Mouse (Mus musculus) left cerebral cortex, adult 2 months (tissue): ENCODE measurements around the gene Usmg5. TPM values are rescaled to one million over a fixed set of nuclear protein-coding genes. Genes with fewer than 3 reads are reported as not detected.
"Not testable (repeated sequence)": the region's sequence is repeated elsewhere in the genome, so short reads cannot be mapped to it uniquely, and the experiment has no call there.

Experiments
- DNase-seq, 2 experiments: peaks; one replicate each; pipeline ENCODE4 v3.0.0; 2021 to 2022; ENCODE audit warnings: low spot score in 2 of 2, mixed read lengths in 1 of 2; ENCODE audit errors: extremely low spot score in 1 of 2
- H3K27ac ChIP-seq: fragments of 200-600 bp; 2 replicates; pipeline ENCODE4 v1.8.1; 2022
- H3K4me3 ChIP-seq: fragments of 200-600 bp; 2 replicates; pipeline ENCODE4 v1.8.1; 2022
- CTCF ChIP-seq: fragments of 200-600 bp; IDR thresholded peaks from 2 replicates; pipeline ENCODE4 v1.8.1; 2022; ENCODE audit warnings: antibody characterized with exemption, mild to moderate bottlenecking, moderate library complexity
- intact Hi-C: fragments of 180-260 bp; cut with DNase I; formaldehyde crosslinking; loops from one replicate; pipeline ENCODE4 v1.15.1; 2025
- long read RNA-seq, 2 experiments: library from polyadenylated mRNA; stranded (forward); transcript quantifications; one replicate each; pipeline ENCODE4 v2.0.0; 2021; ENCODE audit warnings: borderline mapping rate in 2 of 2
- total RNA-seq, 2 experiments: library from RNA; stranded (reverse); gene quantifications; 2 replicates each; pipeline ENCODE4 v1.2.3; 2021

Gene Usmg5
- total RNA-seq: 100 to 1,000 TPM; 682 to 687 TPM
- long read RNA-seq, experiment 1, transcript Usmg5-201 (4 exons, 362 nt): major isoform, 214 of 222 reads
- long read RNA-seq, experiment 1, partial matches to known transcripts: 6 of 222 reads
- long read RNA-seq, experiment 1, other reads (novel, unspliced or antisense): 2 of 222 reads
- long read RNA-seq, experiment 2, transcript Usmg5-201 (4 exons, 362 nt): major isoform, 154 of 161 reads
- long read RNA-seq, experiment 2, partial matches to known transcripts: 2 of 161 reads
- long read RNA-seq, experiment 2, other reads (novel, unspliced or antisense): 3 of 161 reads

GRCm38 (mm10) chr19:47090550-47091156 is at the start of gene Usmg5, which contains the start of gene Pdcd11:
Gene Usmg5 (minus strand): TSS chr19:47090647.
Gene Pdcd11 (plus strand): TSS chr19:47090768.
- intact Hi-C loops: no loop called here
- TF ChIP-seq CTCF: no peak
- H3K4me3 ChIP-seq: peak within 1 kb of the TSS; percentile 72

GRCm38 (mm10) chr19:47139611-47140010 is 49.2 kb upstream of the Usmg5 start:
- not testable (repeated sequence) for H3K27ac ChIP-seq, DNase-seq, H3K4me3 ChIP-seq
- intact Hi-C loops: loop anchor here (2.0 kb wide), 1 partner anchor 29 kb away; no protein-coding TSS in a partner anchor

More at GRCm38 (mm10) chr19:47090550-47091156, at the start of gene Usmg5, which contains the start of gene Pdcd11:
- DNase-seq: peak; percentile 97 to 98
- peak within 1 kb of the TSS; percentile 99 for H3K27ac ChIP-seq

- peak; percentile 39 to 69 for DNase-seq
- H3K4me3 ChIP-seq: peak within 1 kb of the TSS; percentile 64
- H3K27ac ChIP-seq: peak within 1 kb of the TSS; percentile 86
- no peak for TF ChIP-seq CTCF
- intact Hi-C loops: loop anchor here (1.0 to 2.0 kb wide), 2 partner anchors 23 to 31 kb away; no protein-coding TSS in a partner anchor
Measured at GRCm38 (mm10) chr19:47137771-47138421, 47.4 kb upstream of the Usmg5 start, which contains the start of gene Calhm2. Gene Calhm2 (minus strand): TSS chr19:47138294.

- TF ChIP-seq CTCF: no peak
- peak overlapping the region; percentile 86 for H3K27ac ChIP-seq
- intact Hi-C loops: no loop called here
- peak; percentile 31 to 48 for DNase-seq
- H3K4me3 ChIP-seq: peak overlapping the region; percentile 64
Measured at GRCm38 (mm10) chr19:47137051-47137581, 46.7 kb upstream of the Usmg5 start.

GRCm38 (mm10) chr19:47136170-47136569 is 45.7 kb upstream of the Usmg5 start:
- intact Hi-C loops: no loop called here
- H3K4me3 ChIP-seq: no peak overlapping the region; the same call in 1 of the 2 replicates
- no peak overlapping the region for H3K27ac ChIP-seq
- TF ChIP-seq CTCF: no peak
- DNase-seq: no peak

GRCm38 (mm10) chr19:47135568-47135967 is 45.1 kb upstream of the Usmg5 start:
- no peak overlapping the region for H3K4me3 ChIP-seq
- H3K27ac ChIP-seq: no peak overlapping the region
- no peak for TF ChIP-seq CTCF
- intact Hi-C loops: no loop called here
- no peak for DNase-seq

GRCm38 (mm10) chr19:47133161-47133560 is 42.7 kb upstream of the Usmg5 start:
- no peak overlapping the region for H3K4me3 ChIP-seq
- no peak for DNase-seq
- TF ChIP-seq CTCF: no peak
- intact Hi-C loops: no loop called here
- H3K27ac ChIP-seq: peak overlapping the region; percentile 53

GRCm38 (mm10) chr19:47130551-47131125 is 40.2 kb upstream of the Usmg5 start:
- intact Hi-C loops: no loop called here
- H3K4me3 ChIP-seq: no peak overlapping the region
- TF ChIP-seq CTCF: no peak
- DNase-seq: no peak
- no peak overlapping the region for H3K27ac ChIP-seq

- intact Hi-C loops: no loop called here
Measured at GRCm38 (mm10) chr19:47128835-47129234, 38.4 kb upstream of the Usmg5 start.

GRCm38 (mm10) chr19:47128164-47128563 is 37.7 kb upstream of the Usmg5 start:
- H3K4me3 ChIP-seq: no peak overlapping the region
- 0 out of 2 replicates have a peak overlapping the region, but pooled peaks have one; percentile 13 for H3K27ac ChIP-seq
- TF ChIP-seq CTCF: no peak
- intact Hi-C loops: no loop called here
- no peak for DNase-seq

More at GRCm38 (mm10) chr19:47128835-47129234, 38.4 kb upstream of the Usmg5 start:
- no peak overlapping the region for H3K4me3 ChIP-seq
- DNase-seq: no peak
- no peak for TF ChIP-seq CTCF
- no peak overlapping the region for H3K27ac ChIP-seq

- H3K4me3 ChIP-seq: no peak overlapping the region
- no peak for DNase-seq
- intact Hi-C loops: no loop called here
- no peak overlapping the region for H3K27ac ChIP-seq
- peak; percentile 65 for TF ChIP-seq CTCF
Measured at GRCm38 (mm10) chr19:47122802-47123201, 32.4 kb upstream of the Usmg5 start.
